Mouse (Mus musculus): Measurements from ENCODE around the gene Gpr27. TPM values are rescaled to one million over a fixed set of nuclear protein-coding genes. Genes with fewer than 3 reads are reported as not detected.

The Gpr27 gene
- 5.0 and 6.5 TPM in 2 replicates for polyA plus RNA-seq (2015; fragmentation: Nextera tagmentation; extraction: Ambion mirVana)

- H3K9ac ChIP-seq = peak within 1 kb of the TSS; percentile 77
- no peaks in the 10 kb centered on the region for H3K9me3 ChIP-seq
- peaks cover 62% of the 10 kb centered on the region for H3K27me3 ChIP-seq
- ATAC-seq (ENCODE audit: insufficient number of reproducible peaks, low FRiP score, low TSS enrichment, low read depth) = peak; percentile 59
- peaks cover 4% of the 10 kb centered on the region; the same call in 1 of the 2 replicates for H3K36me3 ChIP-seq
- WGBS = under 1% methylated on average over 72 of the region's 112 CpGs
- H3K4me1 ChIP-seq = peaks cover 22% of the 10 kb centered on the region
- peak within 1 kb of the TSS; percentile 94 for H3K4me2 ChIP-seq
- H3K4me3 ChIP-seq = peak within 1 kb of the TSS; percentile 78
- H3K27ac ChIP-seq = peak within 1 kb of the TSS; percentile 79
Measured at GRCm38 (mm10) chr6:99692206-99692915, at the start of gene Gpr27. Gene Gpr27 (plus strand): TSS chr6:99692679.

GRCm38 (mm10) chr6:99643439-99644199, 48.9 kb upstream of the Gpr27 start:
- WGBS = 67% methylated on average over 10 of the region's 10 CpGs
- H3K9me3 ChIP-seq = no peaks in the 10 kb centered on the region
- H3K4me2 ChIP-seq = no peak overlapping the region
- 0 out of 2 replicates have a peak, but pooled peaks cover 3% of the 10 kb centered on the region for H3K36me3 ChIP-seq
- peaks cover 7% of the 10 kb centered on the region for H3K4me1 ChIP-seq
- ATAC-seq (ENCODE audit: insufficient number of reproducible peaks, low FRiP score, low TSS enrichment, low read depth) = no peak
- H3K27ac ChIP-seq = no peak overlapping the region
- H3K4me3 ChIP-seq = no peak overlapping the region
- no peaks in the 10 kb centered on the region for H3K27me3 ChIP-seq
- H3K9ac ChIP-seq = no peak overlapping the region

GRCm38 (mm10) chr6:99644386-99644785, 48.1 kb upstream of the Gpr27 start:
- no peaks in the 10 kb centered on the region for H3K9me3 ChIP-seq
- peaks cover 7% of the 10 kb centered on the region for H3K4me1 ChIP-seq
- H3K36me3 ChIP-seq = 0 out of 2 replicates have a peak, but pooled peaks cover 3% of the 10 kb centered on the region
- H3K9ac ChIP-seq = no peak overlapping the region
- no peak overlapping the region for H3K4me3 ChIP-seq
- ATAC-seq (ENCODE audit: insufficient number of reproducible peaks, low FRiP score, low TSS enrichment, low read depth) = no peak
- no peaks in the 10 kb centered on the region for H3K27me3 ChIP-seq
- H3K27ac ChIP-seq = no peak overlapping the region
- 82% methylated on average over 5 of the region's 5 CpGs for WGBS
- H3K4me2 ChIP-seq = no peak overlapping the region

DNA sequence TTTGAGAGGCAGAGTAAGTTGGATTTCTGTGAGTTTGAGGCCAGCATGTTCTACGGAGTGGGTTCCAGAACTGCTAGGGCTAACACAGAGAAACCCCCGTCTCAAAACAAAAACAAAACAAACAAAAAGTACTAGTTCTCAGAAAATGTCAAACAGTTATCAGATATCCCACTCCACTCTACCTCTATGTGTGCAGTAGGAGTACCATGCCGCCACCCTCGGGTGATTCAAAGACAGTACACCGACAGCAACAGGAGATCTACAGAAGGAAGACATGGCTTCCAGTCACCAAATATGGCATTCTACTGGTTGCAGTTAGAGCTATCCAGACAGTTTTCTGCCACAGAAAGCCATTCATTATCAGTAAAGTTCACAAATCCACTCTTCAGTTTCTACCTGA, 47.6 kb upstream of the Gpr27 start:
- H3K9me3 ChIP-seq = no peaks in the 10 kb centered on the region
- no peak overlapping the region for H3K4me3 ChIP-seq
- no peak for ATAC-seq (ENCODE audit: insufficient number of reproducible peaks, low FRiP score, low TSS enrichment, low read depth)
- 0 out of 2 replicates have a peak, but pooled peaks cover 3% of the 10 kb centered on the region for H3K36me3 ChIP-seq
- no peaks in the 10 kb centered on the region for H3K27me3 ChIP-seq
- H3K4me1 ChIP-seq = peaks cover 7% of the 10 kb centered on the region
- no peak overlapping the region for H3K27ac ChIP-seq
- H3K9ac ChIP-seq = no peak overlapping the region
- 86% methylated on average over 5 of the region's 5 CpGs for WGBS
- no peak overlapping the region for H3K4me2 ChIP-seq

DNA sequence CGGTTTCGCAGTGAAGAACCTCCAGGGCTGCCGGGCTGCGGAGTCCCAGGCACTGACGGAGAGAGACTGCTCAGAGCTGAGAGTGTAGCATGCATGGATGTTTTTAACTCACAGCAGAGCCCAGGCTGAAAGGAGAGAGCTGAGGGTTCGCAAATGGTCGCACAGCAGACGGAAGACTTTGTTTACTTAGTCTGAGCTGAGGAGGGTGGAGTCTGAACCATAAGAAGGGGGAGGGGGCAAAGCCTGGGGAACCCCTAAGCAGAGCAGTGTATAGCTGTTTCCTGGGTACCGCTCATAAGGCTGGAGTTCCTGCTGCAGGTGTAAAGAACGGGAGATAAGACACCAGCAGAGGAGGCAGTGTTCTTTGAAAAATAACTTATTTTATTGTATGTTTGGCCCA, 46.1 kb upstream of the Gpr27 start:
- Histone ChIP-seq H3K27ac (no peak overlapping the region), H3K4me3 (no peak overlapping the region), H3K36me3 (0 out of 2 replicates have a peak, but pooled peaks cover 3% of the 10 kb centered on the region), H3K27me3 (no peaks in the 10 kb centered on the region), H3K9ac (no peak overlapping the region), H3K9me3 (no peaks in the 10 kb centered on the region), H3K4me1 (peaks cover 7% of the 10 kb centered on the region), H3K4me2 (no peak overlapping the region)
- ATAC-seq (ENCODE audit: insufficient number of reproducible peaks, low FRiP score, low TSS enrichment, low read depth) = no peak
- 52% methylated on average over 10 of the region's 10 CpGs for WGBS

DNA sequence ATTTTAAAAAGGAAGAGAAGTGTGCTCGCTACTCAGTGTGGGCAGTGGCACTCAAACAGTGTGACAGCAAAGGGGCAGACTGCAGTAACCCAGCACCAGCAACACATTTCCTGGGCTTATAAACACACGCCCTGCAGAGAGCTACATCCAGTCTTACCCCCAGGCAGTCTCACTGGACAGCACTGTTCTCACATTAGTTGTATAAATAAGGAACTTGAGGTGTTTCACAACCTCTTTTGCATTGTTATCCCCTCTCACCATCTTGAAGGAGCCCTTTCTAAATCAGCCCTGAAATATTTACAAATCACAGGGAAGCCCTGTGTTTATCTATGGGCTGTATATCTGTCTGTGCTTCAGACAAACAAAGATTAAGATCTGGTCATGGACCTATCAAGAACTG, 43.2 kb upstream of the Gpr27 start:
- Histone ChIP-seq H3K9me3 (no peaks in the 10 kb centered on the region), H3K36me3 (0 out of 2 replicates have a peak, but pooled peaks cover 3% of the 10 kb centered on the region), H3K4me2 (no peak overlapping the region), H3K4me3 (no peak overlapping the region), H3K9ac (no peak overlapping the region), H3K27ac (no peak overlapping the region), H3K4me1 (peaks cover 6% of the 10 kb centered on the region; the same call in 1 of the 2 replicates), H3K27me3 (no peaks in the 10 kb centered on the region)
- WGBS = 48% methylated on average over 2 of the region's 2 CpGs
- no peak for ATAC-seq (ENCODE audit: insufficient number of reproducible peaks, low FRiP score, low TSS enrichment, low read depth)

DNA sequence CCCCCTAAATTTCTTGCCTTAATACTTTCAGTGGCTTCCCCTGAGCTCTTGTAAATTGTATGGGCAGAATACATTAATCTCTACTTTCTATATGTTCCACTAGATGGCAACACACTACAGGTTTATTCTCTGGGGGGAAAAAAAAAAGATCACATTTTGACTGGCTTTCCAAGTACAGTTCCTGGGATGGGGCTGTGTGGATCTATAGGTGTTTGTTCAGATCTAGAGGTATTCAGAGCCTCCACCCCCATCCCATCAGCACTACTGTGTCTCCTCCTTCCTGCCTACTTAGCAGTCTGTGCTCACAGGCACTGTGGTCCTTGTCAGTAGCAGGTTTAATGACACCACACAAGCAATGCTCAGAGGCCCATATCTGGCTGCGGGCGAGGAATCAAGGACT, 40.1 kb upstream of the Gpr27 start:
- no peak overlapping the region for H3K27ac ChIP-seq
- WGBS = 84% methylated on average over 2 of the region's 2 CpGs
- no peak overlapping the region for H3K9ac ChIP-seq
- no peak overlapping the region for H3K4me2 ChIP-seq
- ATAC-seq (ENCODE audit: insufficient number of reproducible peaks, low FRiP score, low TSS enrichment, low read depth) = no peak
- no peaks in the 10 kb centered on the region for H3K27me3 ChIP-seq
- H3K36me3 ChIP-seq = no peaks in the 10 kb centered on the region
- peaks cover 6% of the 10 kb centered on the region; the same call in 1 of the 2 replicates for H3K4me1 ChIP-seq
- H3K9me3 ChIP-seq = no peaks in the 10 kb centered on the region
- no peak overlapping the region for H3K4me3 ChIP-seq

DNA sequence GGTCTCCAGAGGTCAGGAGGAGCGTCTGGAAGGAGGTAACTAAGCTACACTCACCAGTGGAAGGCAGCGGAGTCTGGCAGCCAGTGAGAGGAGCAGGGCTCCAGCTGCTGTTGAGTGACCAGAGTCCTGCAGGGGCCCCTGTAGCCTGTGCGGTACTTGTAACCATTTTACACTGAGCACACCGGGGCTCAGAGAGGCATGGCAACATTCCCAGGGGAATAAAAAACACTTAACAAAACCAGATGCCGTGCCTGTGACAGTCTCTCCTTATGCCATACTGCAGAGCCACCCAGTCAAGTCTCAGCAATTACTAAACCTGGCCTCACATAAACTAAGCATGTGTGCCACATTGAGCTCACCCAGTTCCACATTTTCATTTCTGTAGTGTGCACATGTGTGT, 38.1 kb upstream of the Gpr27 start:
- Histone ChIP-seq H3K9me3 (no peaks in the 10 kb centered on the region), H3K4me3 (no peak overlapping the region), H3K4me2 (no peak overlapping the region), H3K4me1 (peaks cover 6% of the 10 kb centered on the region; the same call in 1 of the 2 replicates), H3K9ac (no peak overlapping the region), H3K27ac (no peak overlapping the region), H3K27me3 (no peaks in the 10 kb centered on the region), H3K36me3 (no peaks in the 10 kb centered on the region)
- WGBS = 31% methylated on average over 5 of the region's 5 CpGs
- ATAC-seq (ENCODE audit: insufficient number of reproducible peaks, low FRiP score, low TSS enrichment, low read depth) = no peak

- Histone ChIP-seq H3K4me1 (peaks cover 6% of the 10 kb centered on the region; the same call in 1 of the 2 replicates), H3K27ac (no peak overlapping the region), H3K36me3 (no peaks in the 10 kb centered on the region), H3K4me2 (no peak overlapping the region), H3K9me3 (no peaks in the 10 kb centered on the region), H3K27me3 (no peaks in the 10 kb centered on the region), H3K9ac (no peak overlapping the region), H3K4me3 (no peak overlapping the region)
- WGBS = 43% methylated on average over 7 of the region's 7 CpGs
- ATAC-seq (ENCODE audit: insufficient number of reproducible peaks, low FRiP score, low TSS enrichment, low read depth) = no peak
Measured at GRCm38 (mm10) chr6:99655488-99655887, 37.0 kb upstream of the Gpr27 start.

DNA sequence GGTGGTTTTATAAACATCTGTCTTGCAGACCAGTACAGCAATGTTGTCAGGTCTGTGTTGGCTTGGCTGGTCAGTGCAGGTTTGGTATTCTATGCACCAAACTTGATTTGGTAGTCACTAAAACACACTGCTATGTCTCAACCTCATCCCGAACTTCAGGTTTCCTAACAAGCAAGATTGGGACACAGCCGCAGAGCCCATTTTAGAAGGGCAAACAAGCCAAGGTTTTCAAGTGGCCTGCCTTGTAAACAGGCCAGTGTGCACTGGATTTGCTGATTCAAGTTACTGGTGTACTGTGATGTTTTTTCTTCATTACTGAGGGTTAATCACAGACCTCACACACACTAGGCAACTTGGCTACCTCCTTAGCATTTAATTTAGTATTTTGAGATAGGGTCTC, 36.4 kb upstream of the Gpr27 start:
- Histone ChIP-seq H3K9ac (no peak overlapping the region), H3K4me2 (no peak overlapping the region), H3K27ac (no peak overlapping the region), H3K36me3 (no peaks in the 10 kb centered on the region), H3K4me1 (peaks cover 6% of the 10 kb centered on the region; the same call in 1 of the 2 replicates), H3K9me3 (no peaks in the 10 kb centered on the region), H3K4me3 (no peak overlapping the region), H3K27me3 (no peaks in the 10 kb centered on the region)
- no peak for ATAC-seq (ENCODE audit: insufficient number of reproducible peaks, low FRiP score, low TSS enrichment, low read depth)
- WGBS = 87% methylated on average over 2 of the region's 2 CpGs

DNA sequence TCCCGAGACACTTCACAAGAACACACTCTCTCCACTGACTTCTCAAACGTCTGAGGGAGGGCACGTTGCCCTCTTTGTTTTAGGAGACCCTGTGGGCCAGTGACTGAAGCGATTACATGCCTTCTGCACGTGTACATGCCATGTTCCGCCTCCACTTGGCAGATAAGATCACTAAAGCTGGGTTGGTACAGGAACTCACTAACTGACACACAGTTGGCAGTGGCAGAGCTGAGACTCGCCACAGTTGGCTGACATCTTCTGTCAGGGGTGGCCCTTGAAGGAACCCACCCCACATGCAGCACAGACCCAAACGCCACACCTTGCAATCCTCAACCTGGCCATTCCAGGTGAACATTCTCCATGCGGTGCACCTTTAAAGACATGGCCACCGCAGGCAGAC, 33.9 kb upstream of the Gpr27 start:
- Histone ChIP-seq H3K9me3 (no peaks in the 10 kb centered on the region), H3K4me2 (no peak overlapping the region), H3K36me3 (no peaks in the 10 kb centered on the region), H3K4me3 (no peak overlapping the region), H3K27ac (no peak overlapping the region), H3K27me3 (no peaks in the 10 kb centered on the region), H3K4me1 (peaks cover 6% of the 10 kb centered on the region; the same call in 1 of the 2 replicates), H3K9ac (no peak overlapping the region)
- no peak for ATAC-seq (ENCODE audit: insufficient number of reproducible peaks, low FRiP score, low TSS enrichment, low read depth)
- 65% methylated on average over 10 of the region's 10 CpGs for WGBS

DNA sequence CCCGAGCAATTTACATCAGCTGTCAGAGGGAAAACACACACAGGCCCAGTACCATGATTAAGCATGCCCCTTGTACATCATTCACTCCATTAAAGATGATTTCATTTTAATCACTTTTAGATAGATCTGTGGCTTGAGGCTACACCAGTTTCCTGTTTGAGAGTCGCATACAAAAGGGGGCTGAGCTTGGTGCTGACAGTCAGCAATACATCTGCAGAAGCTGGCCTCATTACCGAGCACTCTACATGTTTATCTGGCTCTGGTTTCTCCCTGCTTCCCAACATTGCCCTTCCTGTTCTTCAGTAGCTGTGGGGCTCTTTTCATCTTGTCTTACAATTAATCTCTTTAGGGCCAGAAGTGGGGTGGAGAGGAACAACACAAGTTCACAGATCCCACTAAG, 32.0 kb upstream of the Gpr27 start:
- WGBS = 31% methylated on average over 3 of the region's 3 CpGs
- Histone ChIP-seq H3K36me3 (no peaks in the 10 kb centered on the region), H3K27me3 (no peaks in the 10 kb centered on the region), H3K27ac (no peak overlapping the region), H3K9me3 (no peaks in the 10 kb centered on the region), H3K4me3 (no peak overlapping the region), H3K4me1 (peaks cover 8% of the 10 kb centered on the region; the same call in 1 of the 2 replicates), H3K4me2 (no peak overlapping the region), H3K9ac (no peak overlapping the region)
- ATAC-seq (ENCODE audit: insufficient number of reproducible peaks, low FRiP score, low TSS enrichment, low read depth) = no peak

All from limb, embryonic 15.5 days (tissue).